Mouse (Mus musculus) mature B cell (primary cell): ENCODE data around the gene Sh3rf1.
"Not testable (repeated sequence)": the region's sequence is repeated elsewhere in the genome, so short reads cannot be mapped to it uniquely, and the experiment has no call there.

Experiments used
- in situ Hi-C: fragments of 300-500 bp; cut with MboI; formaldehyde crosslinking; loops from 2 replicates; pipeline ENCODE4 v1.14.3; 2019

Gene Sh3rf1

DNA sequence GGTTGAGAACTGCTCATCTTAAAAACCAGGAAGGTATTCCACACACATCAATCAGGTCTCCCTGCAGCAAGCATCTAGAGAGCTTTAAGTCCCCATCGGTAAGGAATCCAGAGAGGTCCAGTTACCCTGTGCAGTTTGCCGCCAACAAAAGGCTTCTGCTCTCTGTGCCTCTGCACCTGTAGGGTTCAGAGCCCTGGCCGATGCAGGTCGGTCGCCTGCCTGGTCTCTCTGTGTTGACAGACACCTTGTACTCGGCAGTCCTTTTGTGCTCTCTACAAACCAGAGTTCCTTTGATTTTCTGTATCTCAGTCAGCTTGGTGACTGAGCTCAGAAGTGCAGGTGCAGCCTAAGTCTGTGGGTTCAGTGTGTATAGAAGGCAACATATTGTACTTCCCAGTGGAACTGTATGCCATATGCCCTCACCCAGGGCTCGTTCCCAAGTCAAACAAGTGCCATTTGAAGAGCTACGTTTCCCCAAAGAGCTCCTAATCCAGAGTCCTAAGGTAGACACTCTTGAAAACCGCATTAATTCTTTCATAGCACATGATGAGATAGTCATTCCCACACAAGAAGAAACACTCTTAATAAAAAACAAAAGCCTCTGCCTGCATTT is 138.7 kb downstream of the Sh3rf1 start:
- in situ Hi-C loops: no loop called here

DNA sequence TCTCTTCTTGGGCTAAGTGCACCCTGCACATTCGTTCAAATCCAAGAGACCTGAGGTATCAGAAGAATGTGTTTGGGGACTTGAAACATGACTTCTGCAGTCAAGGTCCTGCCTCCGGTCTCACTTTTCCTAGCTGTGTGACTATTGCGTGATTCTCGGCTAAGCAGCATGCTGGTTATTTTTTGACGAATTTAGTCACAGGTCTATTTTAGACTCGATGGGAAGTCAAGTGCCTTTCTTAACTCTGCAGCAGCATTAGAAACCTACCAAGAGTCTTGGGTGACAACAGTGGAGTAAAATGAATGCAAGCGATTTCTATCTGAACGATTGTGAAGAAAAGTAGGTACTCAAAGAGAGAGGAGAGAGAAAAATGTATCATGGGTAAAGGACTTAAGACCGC is 149.6 kb downstream of the Sh3rf1 start:
- in situ Hi-C loops: no loop called here

DNA sequence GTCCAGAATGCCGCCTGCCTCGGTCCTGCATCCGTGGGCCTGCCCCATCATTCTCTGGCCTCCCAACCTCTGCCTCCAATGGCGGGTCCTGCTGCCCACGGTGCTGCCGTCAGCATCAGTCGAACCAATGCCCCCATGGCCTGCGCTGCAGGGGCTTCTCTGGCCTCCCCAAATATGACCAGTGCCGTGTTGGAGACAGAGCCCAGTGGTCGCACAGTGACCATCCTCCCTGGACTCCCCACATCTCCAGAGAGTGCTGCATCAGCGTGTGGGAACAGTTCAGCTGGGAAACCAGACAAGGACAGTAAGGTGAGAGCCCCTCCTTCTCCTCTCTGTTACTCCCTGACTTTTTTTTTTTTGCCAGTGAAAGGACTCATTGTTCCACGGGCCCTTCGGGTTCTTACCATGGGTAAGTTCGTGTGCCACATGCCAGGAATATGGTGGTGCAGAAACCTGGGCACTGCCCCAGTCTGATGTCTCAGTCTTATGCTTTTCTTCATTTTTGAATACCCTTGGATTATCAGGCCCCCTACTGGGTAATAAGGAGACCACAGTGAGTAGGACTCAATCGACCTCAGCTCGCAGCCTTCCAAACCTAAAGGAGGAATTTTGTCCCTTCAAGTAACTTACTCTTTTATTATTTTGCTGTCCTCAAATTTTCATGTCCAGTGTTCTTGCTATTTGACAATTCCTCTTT is 150.5 kb downstream of the Sh3rf1 start:
- in situ Hi-C loops: no loop called here

DNA sequence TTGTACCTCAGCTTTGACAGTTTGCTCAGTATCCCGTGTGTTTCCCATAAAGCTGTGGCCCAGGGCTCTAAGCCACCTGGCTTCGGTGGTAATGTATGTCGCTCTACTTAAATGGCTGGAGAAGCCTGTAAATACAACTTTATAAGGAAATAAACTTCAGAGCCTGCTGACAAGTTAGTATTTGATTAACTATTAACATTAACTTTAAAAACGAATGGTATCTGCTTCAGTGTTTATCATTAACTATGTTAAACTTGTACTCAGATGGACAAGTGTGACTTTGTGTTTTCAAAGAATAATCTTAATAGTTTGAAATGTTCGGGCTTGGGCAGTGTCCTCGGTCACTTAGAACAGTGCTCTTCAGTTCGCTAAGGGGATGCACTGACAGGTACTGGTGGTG is 151.5 kb downstream of the Sh3rf1 start:
- in situ Hi-C loops: no loop called here

DNA sequence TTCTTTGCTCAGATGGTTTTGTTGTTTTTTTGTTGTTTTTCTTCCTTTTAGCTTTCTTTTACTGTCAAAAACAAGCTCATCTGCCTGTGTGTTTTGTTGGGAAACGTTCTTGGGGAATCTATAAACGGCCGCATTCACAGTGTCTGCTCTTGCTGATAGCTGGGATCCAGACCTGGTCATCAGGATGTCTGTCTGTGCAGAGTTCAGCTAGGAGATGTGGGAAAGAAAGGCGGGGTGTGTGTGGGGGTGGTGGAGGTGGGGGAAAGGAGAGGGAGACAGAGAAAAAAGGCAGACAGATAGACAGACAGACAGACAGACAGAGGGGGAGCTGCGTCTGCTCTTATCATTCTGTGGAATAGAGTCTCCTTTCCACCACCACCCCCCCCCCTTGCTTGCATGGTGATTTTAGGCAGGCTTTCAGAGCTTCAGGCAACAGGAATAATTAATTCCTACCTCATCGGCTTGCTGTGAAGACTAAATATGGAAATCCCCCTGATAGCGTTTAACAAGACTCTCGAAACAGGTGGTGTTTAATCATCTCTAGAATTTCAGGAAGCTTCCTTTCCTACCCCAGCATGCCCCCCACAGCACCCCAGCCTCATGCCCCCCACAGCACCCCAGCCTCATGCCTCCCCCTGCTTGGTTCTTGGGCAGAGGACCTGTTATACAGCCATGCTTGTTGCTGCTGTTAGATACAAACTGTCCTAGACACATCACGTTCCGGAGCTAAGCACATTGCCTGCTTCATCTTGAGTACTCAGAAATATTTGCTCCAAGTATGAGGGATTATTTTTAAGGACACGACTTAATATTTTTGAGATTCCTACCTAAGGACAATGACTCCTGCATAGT is 155.4 kb downstream of the Sh3rf1 start:
- in situ Hi-C loops: no loop called here

DNA sequence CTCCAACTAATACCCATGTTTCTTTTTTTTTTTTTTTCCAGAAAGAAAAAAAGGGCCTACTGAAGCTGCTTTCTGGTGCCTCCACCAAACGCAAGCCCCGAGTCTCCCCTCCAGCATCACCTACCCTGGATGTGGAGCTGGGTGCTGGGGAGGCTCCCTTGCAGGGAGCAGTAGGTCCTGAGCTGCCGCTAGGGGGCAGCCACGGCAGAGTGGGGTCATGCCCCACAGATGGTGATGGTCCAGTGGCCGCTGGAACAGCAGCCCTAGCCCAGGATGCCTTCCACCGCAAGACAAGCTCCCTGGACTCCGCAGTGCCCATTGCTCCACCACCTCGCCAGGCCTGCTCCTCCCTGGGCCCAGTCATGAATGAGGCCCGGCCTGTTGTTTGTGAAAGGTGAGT is 160.9 kb downstream of the Sh3rf1 start:
- in situ Hi-C loops: no loop called here

DNA sequence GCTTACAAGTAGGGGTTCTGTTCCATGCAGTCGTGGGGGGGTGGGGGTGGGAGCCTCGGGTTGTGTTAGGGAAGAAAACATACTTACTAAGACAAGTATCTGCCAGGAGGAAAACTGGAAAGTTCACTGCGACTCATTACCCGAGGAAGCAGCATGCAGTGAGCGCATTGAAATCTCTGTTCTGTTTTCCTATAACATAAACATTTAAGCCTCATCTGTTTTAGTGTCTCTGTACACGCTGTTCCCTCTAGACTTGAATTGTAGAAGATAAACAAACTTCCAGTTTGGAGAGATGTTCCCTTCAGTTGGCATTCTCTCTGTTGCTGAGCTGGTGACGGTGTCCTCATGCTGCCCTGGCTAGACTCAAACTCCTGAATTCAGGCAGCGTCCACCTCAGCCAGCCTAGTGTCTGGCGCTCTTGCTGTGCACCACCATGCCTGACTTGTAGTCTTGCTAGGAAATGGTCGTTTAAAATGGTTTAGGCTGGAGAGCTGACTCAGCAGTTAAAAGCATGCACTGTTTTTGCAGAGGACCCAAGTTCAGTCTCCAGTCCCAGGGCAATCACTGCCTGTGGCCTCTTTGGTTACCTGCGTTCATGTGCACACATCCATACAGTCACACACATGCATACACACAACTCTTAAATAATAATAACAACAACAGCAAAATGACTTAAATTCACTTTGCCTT is 162.0 kb downstream of the Sh3rf1 start:
- in situ Hi-C loops: no loop called here

GRCm38 (mm10) chr8:61386645-61387044 is 163.0 kb downstream of the Sh3rf1 start:
- in situ Hi-C loops: no loop called here

DNA sequence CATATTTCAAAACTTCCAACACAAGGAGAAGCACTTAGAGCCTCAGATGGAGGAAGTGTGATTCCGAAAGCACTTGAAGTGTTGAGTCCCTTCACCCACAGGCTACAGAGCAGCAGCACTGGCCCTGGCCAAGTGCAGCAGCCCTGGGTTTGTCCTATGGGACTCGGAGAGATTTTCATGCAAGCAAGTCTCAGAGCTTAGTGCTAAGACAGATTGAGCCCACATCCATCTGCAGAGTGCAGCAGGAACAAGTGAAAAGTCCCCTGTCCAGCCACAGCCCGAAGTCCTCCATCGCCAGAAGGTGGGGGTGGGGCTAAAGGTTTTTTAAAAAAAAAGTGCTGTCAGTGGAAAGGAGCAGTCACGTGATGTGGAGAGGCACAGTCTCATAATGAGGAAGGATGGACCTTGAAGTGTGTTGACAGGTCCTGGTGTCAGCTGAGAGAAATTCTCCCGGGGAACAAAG is 163.9 kb downstream of the Sh3rf1 start:
- in situ Hi-C loops: no loop called here

DNA sequence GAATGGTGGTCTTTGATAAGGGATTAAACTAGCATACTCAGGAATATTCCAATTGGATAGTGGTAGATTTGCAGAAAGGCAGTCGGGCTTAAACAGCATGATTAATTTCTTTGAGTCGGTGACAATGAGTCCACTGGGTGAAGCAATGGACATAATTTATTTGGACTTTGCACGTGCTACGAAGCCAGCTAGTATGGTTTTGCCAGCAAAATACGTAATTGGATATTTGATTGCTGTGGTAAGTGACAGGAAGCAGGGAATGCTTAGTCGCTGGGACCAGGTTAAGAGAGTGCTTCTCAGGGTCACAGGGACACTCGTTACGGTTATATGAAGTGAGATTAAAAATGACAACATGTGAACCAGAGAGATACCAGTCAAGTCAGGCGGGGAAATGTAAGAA is 164.7 kb downstream of the Sh3rf1 start:
- in situ Hi-C loops: no loop called here

DNA sequence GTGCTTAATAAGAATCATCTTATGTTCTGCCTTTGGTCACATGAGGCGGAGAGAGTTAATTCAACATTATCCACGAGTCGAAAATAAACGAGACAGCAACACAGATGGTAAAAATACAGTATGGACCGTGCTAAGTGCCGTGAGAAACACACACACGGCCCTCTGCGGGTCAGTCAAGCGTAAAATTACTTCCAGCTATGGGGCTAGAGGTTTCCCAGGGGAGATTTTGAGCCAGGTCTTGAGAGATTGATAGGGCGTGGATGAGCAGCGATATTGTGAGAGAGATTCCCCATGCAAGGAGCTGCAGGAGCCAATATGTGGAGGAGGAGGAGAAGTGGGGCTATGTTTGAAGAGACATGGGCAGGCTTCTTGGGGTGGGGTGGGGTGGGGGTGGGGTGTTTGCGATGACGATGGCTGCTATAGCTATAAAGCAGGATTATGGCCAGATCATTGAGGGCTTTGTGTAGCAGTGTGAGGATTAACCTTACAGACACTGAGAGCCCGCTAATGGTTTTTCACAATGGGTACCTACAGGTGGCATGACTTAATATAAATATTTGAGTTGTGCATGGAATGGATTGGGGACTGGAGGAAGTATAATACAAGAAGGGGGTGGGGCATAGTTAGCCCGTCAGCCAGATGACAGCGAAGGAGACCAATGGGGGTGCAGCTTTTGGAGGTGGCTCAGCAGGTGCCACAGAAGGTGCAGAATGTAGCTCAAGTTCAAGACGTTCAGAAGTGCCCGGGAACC is 166.8 kb downstream of the Sh3rf1 start:
- in situ Hi-C loops: no loop called here

- in situ Hi-C loops: no loop called here
Measured at GRCm38 (mm10) chr8:61391058-61391434, 167.4 kb downstream of the Sh3rf1 start.

- in situ Hi-C loops: no loop called here
Measured at GRCm38 (mm10) chr8:61397139-61397538, 173.5 kb downstream of the Sh3rf1 start.

- in situ Hi-C loops: no loop called here
Measured at GRCm38 (mm10) chr8:61397755-61398154, 174.1 kb downstream of the Sh3rf1 start.

GRCm38 (mm10) chr8:61402861-61403260 is 179.2 kb downstream of the Sh3rf1 start:
- in situ Hi-C loops: no loop called here

DNA sequence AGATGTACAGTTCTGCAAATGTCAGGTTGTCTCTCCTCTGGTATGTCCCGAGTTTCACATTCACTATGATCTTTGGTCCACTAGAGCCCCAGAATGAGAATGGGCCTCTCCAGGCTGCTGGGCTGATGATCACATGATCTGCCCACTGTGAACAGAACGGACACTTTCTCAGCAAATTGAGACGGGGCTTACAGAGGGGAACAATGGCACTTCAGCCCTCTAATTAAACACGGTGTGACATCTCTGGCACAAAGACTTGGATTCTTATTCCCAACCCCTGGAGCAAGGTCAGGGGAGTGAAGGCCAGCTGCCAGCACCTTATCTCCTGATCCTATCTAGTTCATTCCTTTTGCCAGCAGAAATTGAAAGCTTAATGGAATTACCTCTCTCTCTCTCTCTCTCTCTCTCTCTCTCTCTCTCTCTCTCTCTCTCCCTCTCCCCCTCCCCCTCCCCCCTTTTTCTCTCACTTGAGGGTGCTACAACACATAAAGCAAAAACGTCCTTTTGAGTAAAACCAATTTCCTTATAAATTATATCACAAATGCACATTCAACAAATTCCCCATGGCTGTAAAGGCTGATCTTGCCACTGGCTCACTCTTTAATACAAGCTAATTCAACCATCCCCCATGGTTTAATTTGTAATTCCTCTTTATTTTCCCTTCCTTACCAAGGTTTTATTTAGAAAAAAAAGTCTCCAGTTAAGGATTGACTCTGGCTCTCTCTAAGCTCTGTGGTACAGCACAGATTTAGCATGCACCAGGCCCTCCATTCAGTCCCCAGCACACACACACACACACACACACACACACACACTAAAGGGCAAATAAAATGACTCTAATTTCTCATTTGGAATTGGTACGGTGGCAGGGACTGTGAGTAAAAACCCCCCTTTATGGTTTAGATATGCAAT is 179.8 kb downstream of the Sh3rf1 start:
- in situ Hi-C loops: no loop called here

GRCm38 (mm10) chr8:61404178-61404560 is 180.5 kb downstream of the Sh3rf1 start:
- in situ Hi-C loops: no loop called here

DNA sequence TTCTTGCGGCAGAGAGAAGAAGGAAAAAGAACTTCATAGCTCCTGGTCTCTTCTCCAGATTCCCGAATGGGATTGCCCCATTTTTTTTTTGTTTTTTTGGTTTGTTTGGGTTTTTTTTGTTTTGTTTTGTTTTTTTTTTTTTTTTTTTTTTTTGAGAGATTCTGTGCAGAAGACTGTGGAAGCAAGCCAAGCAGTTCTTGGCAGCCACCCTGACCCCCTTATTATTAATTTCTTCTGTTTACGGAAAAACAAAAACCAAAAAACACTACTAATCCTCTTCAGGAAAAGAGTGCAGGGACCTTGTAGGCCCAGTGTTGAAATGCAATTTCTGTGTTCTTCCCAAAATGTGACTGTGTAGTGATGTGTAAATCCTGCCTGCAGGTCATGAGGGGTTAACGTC is 185.4 kb downstream of the Sh3rf1 start:
- in situ Hi-C loops: no loop called here

GRCm38 (mm10) chr8:61409712-61410111 is 186.0 kb downstream of the Sh3rf1 start:
- in situ Hi-C loops: not testable (repeated sequence)

GRCm38 (mm10) chr8:61419521-61419920 is 195.8 kb downstream of the Sh3rf1 start:
- in situ Hi-C loops: no loop called here
